Mouse (Mus musculus) thymus, postnatal 0 days (tissue): Measurements from ENCODE around the gene Pdcl. TPM values are rescaled to one million over a fixed set of nuclear protein-coding genes. Genes with fewer than 3 reads are reported as not detected.

ENCODE experiments used
- DNase-seq: peaks from one replicate; pipeline ENCODE4 v3.0.0-alpha.2; 2015; ENCODE audit warnings: low spot score
- polyA plus RNA-seq: library from polyadenylated mRNA; unstranded; fragments of >200 nt; fragmentation: Nextera tagmentation; extraction: Ambion mirVana; gene quantifications from 2 replicates; pipeline ENCODE4 v1.2.1, GENCODE M21; 2015

Pdcl gene
- polyA plus RNA-seq, result 58.0 and 59.3 TPM in 2 replicates

DNA sequence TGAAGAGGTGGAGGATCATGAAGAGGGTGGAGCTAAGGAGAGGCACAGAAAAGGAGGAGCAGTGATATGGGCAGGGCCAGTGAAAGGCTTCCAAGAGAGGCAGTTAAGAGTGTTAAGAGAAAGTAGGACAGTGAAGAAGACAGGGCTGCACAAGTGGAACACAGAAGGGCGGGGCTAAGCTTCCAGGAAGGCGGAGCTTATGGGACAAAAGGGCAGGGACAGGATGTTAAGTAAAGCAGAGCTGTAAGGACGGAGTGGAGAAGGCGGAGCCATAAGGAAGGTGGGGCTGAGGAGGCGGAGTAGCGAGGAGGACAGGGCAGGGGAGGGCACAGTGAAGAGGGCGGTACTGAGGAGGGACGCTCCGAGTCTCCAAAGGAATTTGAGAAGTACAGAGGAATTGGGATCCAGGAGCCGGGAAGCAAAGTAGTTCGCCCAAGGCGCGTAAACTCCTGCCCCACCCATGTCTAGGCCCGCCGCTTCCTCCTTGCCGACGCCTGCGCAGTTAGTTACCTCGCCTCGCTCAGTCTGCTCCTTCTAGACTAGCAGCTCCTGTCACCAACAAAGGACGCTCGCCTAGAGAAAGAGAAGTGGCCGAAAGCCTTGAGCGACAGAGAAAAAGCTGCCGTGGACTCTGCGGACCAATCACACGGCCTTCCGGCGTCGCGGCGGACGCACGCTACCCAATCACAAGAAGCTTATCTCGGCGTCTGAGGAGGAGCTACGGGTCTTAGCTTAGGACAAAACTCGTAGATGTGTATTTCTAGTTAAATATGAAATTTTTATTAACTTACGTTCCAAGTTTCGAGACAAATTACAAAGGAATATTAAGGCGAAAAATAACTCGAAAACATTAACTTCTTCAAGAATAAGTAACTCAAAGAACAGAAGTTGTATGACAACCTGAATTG, at the start of gene Pdcl:
Gene Pdcl (minus strand): TSS at position 700 of the 908 bp plus-strand sequence.
- peak; percentile 98 for DNase-seq

DNA sequence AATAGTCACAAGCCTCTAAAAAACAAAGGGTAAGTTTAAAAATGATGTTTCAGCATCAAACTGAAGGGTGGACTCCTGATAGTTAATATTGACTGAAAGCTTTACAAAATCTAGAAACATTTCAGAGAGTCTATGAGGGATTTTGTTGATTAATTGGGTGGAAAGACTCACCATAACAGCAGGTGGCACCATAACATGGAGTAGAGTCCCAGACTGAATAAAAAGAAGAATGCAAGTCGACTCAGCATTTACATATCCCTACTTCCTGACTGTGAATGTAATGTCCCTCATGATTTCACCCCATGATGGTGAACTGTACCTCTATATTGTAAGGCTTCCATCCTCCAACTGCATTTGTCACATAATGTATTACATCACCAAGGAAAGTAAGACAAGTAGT, 36.4 kb upstream of the Pdcl start:
- peak; percentile 19 for DNase-seq

DNA sequence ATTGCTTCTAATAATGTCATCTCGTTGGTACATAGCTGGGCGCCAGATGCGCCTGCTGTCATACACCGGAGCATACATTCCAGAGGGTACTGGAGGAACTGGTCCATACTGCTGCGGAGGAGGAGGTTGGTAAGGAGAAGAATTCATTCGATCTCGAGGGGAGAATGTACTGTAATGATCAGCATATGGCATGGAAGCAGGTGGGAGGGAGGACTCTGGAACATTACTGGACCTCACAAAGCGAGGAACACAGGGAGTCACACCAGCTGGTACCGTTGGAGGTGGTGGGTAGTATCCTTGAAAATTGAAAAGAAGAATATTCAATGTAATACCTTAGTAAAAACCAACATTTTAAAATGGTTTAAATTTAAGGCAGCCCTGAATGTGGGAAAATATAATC, 23.8 kb upstream of the Pdcl start:
- no peak for DNase-seq

DNA sequence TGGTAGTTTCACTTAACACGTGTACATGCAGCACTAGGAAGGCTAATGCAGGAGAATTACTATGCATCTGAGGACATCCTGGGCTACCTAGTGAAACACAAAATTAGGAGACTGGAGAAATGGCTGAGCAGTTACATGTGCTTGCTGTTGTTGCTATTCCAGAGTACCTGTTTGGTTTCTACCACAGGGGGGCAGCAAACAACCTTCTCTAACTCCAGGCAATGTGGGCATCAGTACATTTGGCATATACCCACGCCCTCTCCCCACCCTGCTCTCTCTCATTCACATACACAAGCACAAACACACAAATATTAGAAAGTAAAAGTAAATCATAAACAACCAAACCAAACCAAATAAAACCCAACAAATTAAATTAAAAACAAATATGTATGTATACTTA, 21.1 kb upstream of the Pdcl start:
- peak; percentile 72 for DNase-seq

DNA sequence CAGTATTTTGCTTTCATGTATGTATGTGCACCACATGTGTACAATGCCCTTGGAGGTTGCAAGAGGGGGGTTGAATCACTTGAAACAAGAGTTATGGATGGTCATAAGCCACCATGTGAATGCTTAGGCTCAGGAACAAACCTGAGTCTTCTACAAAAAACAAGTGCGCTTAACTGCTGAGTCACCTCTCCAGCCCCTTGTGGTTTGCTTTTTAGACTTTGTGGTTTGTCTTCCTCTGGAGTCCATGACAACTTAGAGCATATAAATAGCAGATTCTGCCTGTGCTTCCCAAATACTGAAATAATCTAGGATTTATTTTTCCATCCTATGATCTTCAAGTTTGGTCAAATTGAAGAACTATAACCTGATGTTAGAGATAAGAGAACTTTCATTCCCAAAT, 16.9 kb upstream of the Pdcl start:
- DNase-seq, result peak; percentile 19

DNA sequence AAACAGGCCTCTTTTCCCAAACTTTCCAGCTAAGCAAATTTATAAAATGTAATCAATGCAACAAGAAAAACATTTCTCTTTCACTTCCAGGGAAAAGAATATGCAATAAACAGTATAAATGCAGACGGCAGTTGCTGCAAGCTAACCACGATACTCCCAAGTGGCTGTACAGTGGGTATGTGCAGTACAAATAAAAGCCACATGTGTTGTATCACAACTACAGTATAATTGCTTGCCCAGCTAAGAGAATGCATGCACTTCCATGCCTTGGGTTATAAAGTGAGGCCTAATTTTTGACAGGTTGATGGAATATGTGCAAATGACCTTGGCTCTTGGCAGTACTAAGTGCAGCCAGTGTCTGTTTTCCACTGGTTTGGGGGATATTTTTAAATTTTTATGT, 11.5 kb upstream of the Pdcl start:
- no peak for DNase-seq

DNA sequence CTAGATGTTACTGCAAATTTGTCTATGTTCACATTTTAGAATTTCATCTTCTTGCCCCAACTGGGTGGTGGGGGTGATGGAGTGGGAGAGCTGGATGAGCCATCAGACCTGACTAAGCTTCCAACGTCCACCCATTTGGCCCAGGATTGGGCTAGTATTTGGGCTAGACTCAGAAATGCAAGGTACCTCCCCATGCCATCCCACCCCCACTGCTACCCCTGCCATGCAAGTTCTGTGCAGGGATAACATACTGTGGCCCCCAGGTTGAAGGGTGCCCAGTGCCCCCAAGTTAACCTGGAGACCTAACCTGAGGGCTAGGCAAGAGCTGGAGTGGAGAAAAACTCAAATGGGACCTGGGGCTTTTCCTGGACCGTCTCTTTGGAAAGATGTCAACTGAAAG, 776 bp upstream of the Pdcl start:
- DNase-seq, result no peak

DNA sequence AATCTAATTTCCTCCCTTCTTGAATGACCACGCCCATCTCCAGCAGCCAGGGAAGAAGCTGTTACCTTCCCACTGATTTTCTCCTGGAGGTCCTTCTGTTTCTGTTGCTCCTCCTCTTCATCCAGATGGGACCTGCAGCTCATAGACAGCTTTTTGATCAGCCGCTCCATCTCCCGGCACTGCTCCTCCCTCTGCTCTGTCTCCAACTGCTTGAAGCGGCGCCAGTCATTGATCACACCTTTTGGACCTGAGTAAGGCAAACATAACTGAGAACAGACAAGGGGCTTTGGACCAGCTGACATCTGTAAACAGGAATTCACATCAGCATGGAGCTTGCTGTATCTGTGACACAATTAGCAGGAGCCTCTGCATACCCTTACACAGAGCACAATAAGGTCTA, 3.6 kb downstream of the Pdcl start:
- no peak for DNase-seq

DNA sequence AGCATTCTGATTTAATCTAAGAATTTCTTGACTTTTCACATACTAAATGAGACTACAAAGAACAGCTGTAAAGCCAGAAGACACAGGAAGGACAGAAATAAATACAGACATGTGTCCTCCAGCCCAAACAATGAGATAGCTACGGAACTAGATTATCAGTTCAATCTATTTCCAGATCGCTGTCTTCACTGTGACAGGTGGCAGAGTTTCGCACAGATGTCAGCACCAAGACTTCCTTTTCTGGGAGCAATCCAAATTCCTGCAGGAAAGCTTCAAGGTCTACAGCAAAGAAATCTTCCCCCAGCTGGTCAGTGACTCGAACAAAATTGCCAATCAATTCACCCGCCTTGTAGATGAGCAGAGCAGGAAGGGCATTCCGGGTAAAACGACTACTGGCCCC, 7.5 kb downstream of the Pdcl start:
- no peak for DNase-seq

DNA sequence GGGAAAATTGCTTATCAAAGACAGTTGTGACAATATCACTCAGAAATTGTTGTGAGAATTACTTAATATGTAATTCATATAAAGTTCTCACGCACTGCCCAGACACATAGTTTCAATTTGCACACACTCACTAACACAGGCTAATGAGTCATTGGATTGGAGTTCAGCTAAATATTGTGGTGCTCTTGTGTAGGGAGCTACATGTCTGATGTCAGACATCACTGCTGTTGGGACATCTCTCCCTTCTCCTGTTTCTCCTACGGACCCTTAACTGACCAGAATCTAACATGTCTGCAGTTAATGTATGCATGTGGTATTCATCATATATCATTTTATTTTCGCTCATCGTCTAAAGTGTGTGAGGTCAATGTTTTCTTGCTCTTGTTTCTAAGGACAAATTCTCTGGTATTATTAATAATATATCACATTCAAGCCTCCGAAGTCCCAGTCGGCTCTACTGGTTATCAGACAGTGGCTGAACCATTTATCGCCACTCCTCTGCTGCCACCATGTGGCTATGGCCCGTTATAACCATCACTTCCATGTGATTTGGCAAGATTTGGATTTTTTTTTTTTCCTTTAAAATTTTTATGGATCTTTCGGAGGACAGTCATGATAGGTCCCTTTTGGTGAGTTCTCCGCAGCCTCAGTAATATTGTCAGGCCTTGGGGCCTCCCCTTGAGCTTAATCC, 20.5 kb downstream of the Pdcl start:
- DNase-seq, result no peak

DNA sequence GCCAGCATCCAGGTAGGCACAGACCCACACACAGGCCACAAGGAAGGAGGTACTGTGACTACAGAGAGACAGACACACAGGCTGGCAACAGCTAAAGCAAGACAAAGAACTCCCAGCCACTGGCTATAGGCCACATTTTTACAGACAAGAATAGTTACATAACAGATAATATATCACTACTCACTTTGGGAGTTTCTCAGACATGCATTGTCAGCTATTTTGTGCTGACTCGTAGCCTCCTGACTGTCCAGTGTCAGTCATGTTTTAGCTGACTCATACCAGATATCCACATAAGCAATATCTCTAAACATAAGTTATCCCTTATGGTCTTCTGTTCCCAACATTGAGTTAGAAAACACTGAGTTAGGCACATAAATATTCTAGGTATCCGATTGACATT, 25.8 kb downstream of the Pdcl start:
- DNase-seq, result no peak

DNA sequence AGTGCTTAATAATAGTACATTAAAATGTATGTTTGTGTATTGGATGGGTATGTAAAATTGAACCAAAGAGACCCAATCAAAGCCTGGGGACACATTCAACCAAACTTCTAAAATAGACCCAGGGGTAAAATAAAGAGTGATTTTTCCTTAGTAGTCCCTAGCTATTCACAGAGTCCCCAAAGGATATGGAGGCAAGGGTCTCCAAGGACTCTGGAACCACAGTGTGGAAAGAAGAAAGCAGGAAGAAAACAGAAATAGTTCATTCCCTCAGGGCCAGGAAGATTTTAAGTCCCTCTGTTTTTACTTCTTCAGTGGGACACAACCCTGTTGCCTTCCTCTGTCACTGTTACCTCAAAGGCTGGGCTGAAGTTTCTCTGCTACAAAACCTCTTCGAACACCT, 32.9 kb downstream of the Pdcl start, which contains the start of gene Olfr368:
Gene Olfr368 (plus strand): TSS at position 301 of the 400 bp plus-strand sequence.
- no peak for DNase-seq

Other genes starting within 250 kb of the Pdcl start
- not detected in 2 replicates for gene Olfr362, start 241.4 kb downstream of the Pdcl start, polyA plus RNA-seq
- not detected in 2 replicates for gene Olfr364-ps1, start 220.0 kb downstream of the Pdcl start, polyA plus RNA-seq
- not detected in 2 replicates for gene Olfr365, start 171.1 kb downstream of the Pdcl start, polyA plus RNA-seq
- not detected in 2 replicates for gene Olfr366, start 147.8 kb downstream of the Pdcl start, polyA plus RNA-seq
- not detected in 2 replicates for gene Olfr368, start 32.8 kb downstream of the Pdcl start, polyA plus RNA-seq
- gene Rc3h2, start 63.6 kb upstream of the Pdcl start, polyA plus RNA-seq, result 8.9 and 12.4 TPM in 2 replicates
- gene Zbtb26, start 83.8 kb upstream of the Pdcl start, polyA plus RNA-seq, result 3.6 and 4.7 TPM in 2 replicates
- gene Zbtb6, start 83.8 kb upstream of the Pdcl start, polyA plus RNA-seq, result 5.1 and 5.8 TPM in 2 replicates
- 19.8 and 25.7 TPM in 2 replicates for gene Rabgap1, start 83.9 kb upstream of the Pdcl start, polyA plus RNA-seq
- 0.19 and 0.29 TPM in 2 replicates for gene Gpr21, start 157.0 kb upstream of the Pdcl start, polyA plus RNA-seq